Mouse (Mus musculus) forebrain, embryonic 10.5 days (tissue): Measurements from ENCODE around the gene Slc25a39. TPM values are rescaled to one million over a fixed set of nuclear protein-coding genes. Genes with fewer than 3 reads are reported as not detected.
"Not testable (repeated sequence)": the region's sequence is repeated elsewhere in the genome, so short reads cannot be mapped to it uniquely, and the experiment has no call there.

Experiments used
- DNase-seq: peaks from one replicate; pipeline ENCODE4 v3.0.0-alpha.2; 2017; ENCODE audit warnings: low spot score; ENCODE audit errors: extremely low spot score
- H3K27ac ChIP-seq: fragments of 300-500 bp; sonication (generic); 2 replicates; pipeline ENCODE4 v1.5.1; 2016; ENCODE audit warnings: mild to moderate bottlenecking
- H3K27me3 ChIP-seq: fragments of 300-500 bp; sonication (generic); 2 replicates; pipeline ENCODE4 v1.6.1; 2016; ENCODE audit warnings: mild to moderate bottlenecking; ENCODE audit not compliant: poor library complexity, severe bottlenecking
- H3K36me3 ChIP-seq: fragments of 300-500 bp; sonication (generic); replicated peaks from 2 replicates; pipeline ENCODE4 v1.6.1; 2016; ENCODE audit warnings: mild to moderate bottlenecking, moderate library complexity
- H3K4me1 ChIP-seq: fragments of 300-500 bp; sonication (generic); 2 replicates; pipeline ENCODE4 v1.6.1; 2016
- H3K4me3 ChIP-seq: fragments of 300-500 bp; sonication (generic); 2 replicates; pipeline ENCODE4 v1.5.1; 2016; ENCODE audit warnings: mild to moderate bottlenecking, moderate library complexity
- H3K9me3 ChIP-seq: fragments of 300-500 bp; sonication (generic); 2 replicates; pipeline ENCODE4 v1.6.1; 2016; ENCODE audit warnings: mild to moderate bottlenecking, moderate library complexity
- WGBS: fragments of 180-500 bp; shearing (Covaris S2); methylation state at CpG from one replicate; pipeline ENCODE4 v1.1.7; 2016; 5-methylcytosine and 5-hydroxymethylcytosine counted together
- polyA plus RNA-seq: library from polyadenylated mRNA; unstranded; fragments of >200 nt; fragmentation: Nextera tagmentation; extraction: Ambion mirVana; gene quantifications from 2 replicates; pipeline ENCODE4 v1.2.1, GENCODE M21; 2016

Slc25a39 gene
- polyA plus RNA-seq, 1 experiment from 2014 or later: 262 TPM

DNA sequence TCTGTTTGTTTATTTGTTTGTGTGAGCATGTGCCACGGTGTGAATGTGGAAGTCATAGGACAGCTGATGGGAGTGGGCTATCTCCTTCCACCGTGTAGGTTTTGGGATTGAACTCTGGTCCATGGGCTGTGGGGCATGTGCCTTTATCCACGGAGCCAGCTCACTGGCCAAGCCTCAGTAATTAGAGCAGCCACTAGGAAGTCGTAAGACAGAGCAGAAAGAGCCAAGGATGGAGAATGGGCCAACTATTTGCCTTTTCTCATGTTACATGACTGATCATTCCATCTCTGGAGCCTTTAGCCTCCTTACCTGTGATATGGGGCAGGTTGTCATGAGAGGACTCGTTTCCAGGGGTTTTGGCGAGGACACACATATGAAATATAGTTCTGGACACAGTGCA lies 11.5 kb downstream of the Slc25a39 start:
- Histone ChIP-seq H3K36me3 (peaks cover 7% of the 10 kb centered on the region; the same call in 1 of the 2 replicates), H3K27ac (no peak overlapping the region), H3K4me3 (no peak overlapping the region), H3K27me3 (peaks cover 76% of the 10 kb centered on the region), H3K9me3 (no peaks in the 10 kb centered on the region), H3K4me1 (peaks cover 65% of the 10 kb centered on the region)
- WGBS: 65% methylated on average over 6 of the region's 6 CpGs
- DNase-seq: no peak

DNA sequence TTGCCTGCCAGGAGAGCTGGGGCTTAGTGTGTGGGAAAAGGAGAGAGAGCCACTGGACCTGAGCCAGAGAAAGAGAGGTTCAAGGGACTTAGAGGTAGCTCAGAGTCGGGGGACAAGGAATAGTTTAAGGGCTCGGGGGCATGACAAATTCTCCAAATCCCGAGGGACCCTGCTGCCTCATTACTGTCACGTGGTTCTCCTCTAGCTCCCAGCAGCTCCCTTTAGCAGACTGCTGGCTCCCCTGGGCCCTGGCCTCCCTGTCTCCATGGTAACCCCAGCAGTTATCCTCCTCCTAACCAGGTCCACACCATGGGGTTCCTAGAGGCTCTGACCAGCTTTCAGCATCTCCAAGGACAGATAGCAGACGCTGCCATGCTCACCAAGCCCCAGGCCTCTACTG lies 12.5 kb downstream of the Slc25a39 start:
- no peaks in the 10 kb centered on the region for H3K9me3 ChIP-seq
- H3K36me3 ChIP-seq: no peaks in the 10 kb centered on the region; the same call in 1 of the 2 replicates
- H3K4me3 ChIP-seq: peak overlapping the region; percentile 68; the same call in 1 of the 2 replicates
- no peak for DNase-seq
- H3K4me1 ChIP-seq: peaks cover 60% of the 10 kb centered on the region
- H3K27me3 ChIP-seq: peaks cover 66% of the 10 kb centered on the region
- 5% methylated on average over 5 of the region's 5 CpGs for WGBS
- peak overlapping the region; percentile 61; the same call in 1 of the 2 replicates for H3K27ac ChIP-seq

DNA sequence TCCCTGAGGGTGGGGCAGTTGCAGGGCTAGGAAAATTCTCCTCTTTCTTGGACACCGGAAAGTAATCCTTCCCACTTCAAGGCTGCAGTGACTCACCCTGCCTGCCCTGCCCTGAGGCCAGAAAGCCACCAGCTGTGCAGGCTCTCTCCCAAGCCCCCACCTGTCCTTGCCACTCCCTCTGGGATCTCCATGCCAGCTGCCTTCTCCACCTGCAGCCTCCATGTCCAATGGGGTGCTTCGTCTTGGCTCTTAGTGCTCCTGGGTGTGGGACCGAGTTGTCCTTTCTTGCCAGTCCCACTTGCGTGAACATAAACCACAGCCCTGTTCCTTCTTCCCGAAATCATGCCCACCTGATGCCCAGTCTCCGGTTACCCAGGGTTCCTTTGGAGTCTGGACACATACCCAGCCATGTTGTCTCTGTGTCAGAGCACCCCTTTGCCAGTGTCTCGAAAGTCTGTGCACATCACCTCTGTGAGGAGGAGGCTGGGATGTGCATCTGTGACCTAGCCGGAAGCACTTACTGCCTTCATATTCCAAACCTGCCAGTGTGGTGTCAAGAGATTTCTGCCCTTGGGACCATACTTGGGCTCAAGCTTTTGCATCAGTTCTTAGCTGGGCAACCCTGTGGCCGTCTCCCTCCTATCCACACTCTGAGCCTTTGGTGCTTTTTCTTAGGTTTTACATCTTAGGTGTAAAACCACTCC lies 13.2 kb downstream of the Slc25a39 start:
- Histone ChIP-seq H3K9me3 (no peaks in the 10 kb centered on the region), H3K27ac (peak overlapping the region; percentile 78; the same call in 1 of the 2 replicates), H3K36me3 (no peaks in the 10 kb centered on the region), H3K27me3 (peaks cover 59% of the 10 kb centered on the region), H3K4me3 (peak overlapping the region; percentile 68), H3K4me1 (peaks cover 53% of the 10 kb centered on the region)
- WGBS: 80% methylated on average over 9 of the region's 9 CpGs
- DNase-seq: no peak

DNA sequence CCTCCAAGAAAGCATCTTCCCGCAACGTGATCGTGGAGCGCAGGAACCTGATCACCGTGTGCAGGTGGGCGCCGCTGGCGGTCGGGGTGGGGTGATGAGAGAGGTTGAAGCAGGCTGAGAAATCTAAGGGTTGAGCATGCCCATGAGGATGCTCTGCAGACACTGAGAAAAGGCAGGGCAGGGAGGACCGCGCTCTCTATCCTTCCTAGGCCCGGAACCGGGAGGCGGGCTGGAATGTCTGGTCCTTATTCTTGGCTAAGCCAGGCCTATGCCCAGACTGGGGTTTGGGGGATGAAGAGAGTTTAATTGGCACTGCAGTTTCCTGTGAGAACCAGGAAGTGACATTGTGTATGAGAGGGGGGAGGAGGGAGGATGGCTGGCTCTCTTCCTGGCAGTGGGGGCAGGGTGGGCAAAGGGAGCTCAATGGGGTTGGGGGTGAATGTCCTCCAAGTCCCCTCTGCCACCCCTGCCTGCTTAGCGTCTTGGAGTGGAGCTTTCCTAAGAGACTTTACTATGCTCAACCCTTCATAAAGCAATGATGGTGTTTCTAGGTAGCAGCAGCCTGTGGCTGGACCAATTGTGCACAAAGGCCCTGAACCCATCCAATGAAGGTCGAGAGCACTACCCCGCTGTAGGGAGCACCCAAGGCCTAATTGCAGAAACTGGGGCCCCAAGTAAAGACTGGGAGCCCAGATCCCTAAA lies 13.9 kb downstream of the Slc25a39 start:
- Histone ChIP-seq H3K27me3 (peaks cover 52% of the 10 kb centered on the region), H3K4me3 (peak overlapping the region; percentile 68), H3K27ac (peak overlapping the region; percentile 78), H3K4me1 (peaks cover 47% of the 10 kb centered on the region), H3K9me3 (no peaks in the 10 kb centered on the region), H3K36me3 (no peaks in the 10 kb centered on the region)
- DNase-seq: no peak
- 9% methylated on average over 17 of the region's 17 CpGs for WGBS

DNA sequence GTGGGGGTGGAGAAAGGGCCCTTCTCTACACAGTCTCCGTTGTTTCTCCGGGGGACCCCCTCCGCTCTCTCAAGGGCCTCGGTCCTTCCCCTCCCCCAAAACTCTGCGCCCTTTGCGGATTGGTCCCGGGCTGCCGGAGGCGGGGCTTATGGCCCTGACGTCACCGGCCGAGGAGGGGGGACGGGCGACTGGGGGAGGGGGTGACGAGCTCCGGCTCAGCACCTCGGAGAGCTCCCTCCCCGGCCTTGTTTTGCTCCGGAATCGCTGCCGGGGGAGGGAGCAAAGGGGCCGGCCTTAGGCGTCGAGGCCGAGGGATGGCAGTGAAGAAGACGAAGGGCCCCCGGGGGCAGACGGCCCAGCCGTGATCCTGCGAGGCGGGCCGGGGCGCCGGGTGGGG lies 14.5 kb downstream of the Slc25a39 start, which contains the start of gene Rundc3a:
Gene Rundc3a (plus strand): TSS at position 166 of the 397 bp plus-strand sequence.
- peak within 1 kb of the TSS; percentile 68 for H3K4me3 ChIP-seq
- WGBS: under 1% methylated on average over 33 of the region's 34 CpGs
- DNase-seq: peak; percentile 93

DNA sequence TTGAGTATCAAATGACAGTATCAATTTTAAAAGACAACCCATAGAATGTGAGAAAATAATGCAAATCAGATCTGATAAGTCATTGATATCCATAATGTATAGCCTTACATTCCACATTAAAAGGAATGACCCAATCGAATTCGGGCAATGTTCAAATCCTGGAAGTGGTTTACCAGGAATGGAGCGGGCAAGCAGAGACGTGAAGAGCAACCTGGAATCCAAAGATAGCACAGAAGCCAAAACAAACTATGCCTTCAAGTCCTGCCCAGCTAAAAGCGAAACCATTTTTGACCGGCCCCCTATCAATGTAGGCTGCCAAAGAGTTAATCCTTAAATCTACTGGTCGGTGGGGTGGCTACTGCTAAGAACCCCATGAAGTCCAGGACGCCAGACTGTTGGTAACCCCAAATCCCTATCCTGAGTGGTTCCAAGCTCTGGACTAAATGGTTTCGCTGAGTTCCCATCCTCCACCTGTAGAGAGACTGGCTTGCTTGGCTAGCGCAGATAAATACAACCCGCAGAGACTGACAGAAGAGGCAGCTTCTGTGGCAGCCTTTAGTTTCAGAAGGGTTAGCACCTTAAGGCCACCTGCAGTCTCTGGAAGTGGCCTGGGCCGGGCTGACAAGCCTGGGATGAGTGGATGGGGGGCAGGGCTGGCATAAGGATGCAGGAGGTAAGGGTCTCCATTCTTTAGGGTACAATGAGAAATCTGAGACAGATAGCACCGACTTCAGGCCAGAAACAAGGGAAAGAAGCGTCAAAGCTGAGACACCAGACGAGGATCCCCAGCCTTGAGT lies 15.1 kb downstream of the Slc25a39 start:
- Histone ChIP-seq H3K27me3 (peaks cover 40% of the 10 kb centered on the region), H3K4me3 (peak overlapping the region; percentile 68), H3K9me3 (no peaks in the 10 kb centered on the region), H3K36me3 (no peaks in the 10 kb centered on the region), H3K27ac (peak overlapping the region; percentile 78), H3K4me1 (peaks cover 47% of the 10 kb centered on the region)
- 19% methylated on average over 15 of the region's 15 CpGs for WGBS
- DNase-seq: no peak

More for the DNA sequence above, 14.5 kb downstream of the Slc25a39 start, which contains the start of gene Rundc3a:
- Histone ChIP-seq H3K27ac (peak within 1 kb of the TSS; percentile 78), H3K9me3 (no peaks in the 10 kb centered on the region), H3K36me3 (no peaks in the 10 kb centered on the region), H3K4me1 (peaks cover 47% of the 10 kb centered on the region), H3K27me3 (peaks cover 46% of the 10 kb centered on the region)

DNA sequence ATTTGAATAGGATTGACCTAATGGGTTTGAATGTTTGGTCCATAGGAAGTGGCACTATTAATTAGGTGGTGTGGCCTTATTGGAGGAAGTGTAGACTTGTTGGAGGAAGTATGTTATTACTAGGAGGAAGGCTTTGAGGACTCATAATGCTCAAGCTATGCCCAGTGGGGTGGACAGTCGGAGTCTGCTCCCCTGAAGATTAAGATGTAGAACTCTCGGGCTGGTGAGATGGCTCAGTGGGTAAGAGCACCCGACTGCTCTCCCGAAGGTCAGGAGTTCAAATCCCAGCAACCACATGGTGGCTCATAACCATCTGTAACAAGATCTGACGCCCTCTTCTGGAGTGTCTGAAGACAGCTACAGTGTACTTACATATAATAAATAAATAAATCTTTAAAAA lies 18.3 kb downstream of the Slc25a39 start:
- not testable (repeated sequence) for DNase-seq, H3K4me3 ChIP-seq, H3K27ac ChIP-seq, H3K27me3 ChIP-seq, H3K9me3 ChIP-seq, H3K36me3 ChIP-seq
- H3K4me1 ChIP-seq: peaks cover 21% of the 10 kb centered on the region
- 92% methylated on average over 4 of the region's 5 CpGs for WGBS

DNA sequence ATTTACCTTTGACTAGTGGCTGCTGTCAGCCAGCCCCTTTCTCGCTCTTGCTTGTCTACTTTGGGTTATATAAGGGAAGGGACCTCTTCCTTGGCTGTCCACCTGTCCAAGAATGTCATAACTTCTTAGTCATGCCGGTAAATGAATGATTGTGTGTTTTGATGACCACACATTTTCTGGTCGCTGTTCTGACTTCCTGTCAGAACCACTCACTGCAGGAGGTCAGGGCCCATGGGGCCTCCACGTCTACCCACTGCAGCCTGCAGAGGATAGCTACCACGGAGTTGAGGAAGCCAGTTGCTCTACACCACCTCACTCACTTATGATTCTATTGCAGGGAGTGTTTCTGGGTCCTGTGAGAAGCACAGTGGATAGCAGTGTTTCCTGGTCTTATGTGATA lies 21.6 kb downstream of the Slc25a39 start:
- no peak overlapping the region for H3K4me3 ChIP-seq
- no peaks in the 10 kb centered on the region for H3K36me3 ChIP-seq
- no peak for DNase-seq
- H3K9me3 ChIP-seq: no peaks in the 10 kb centered on the region
- H3K27me3 ChIP-seq: no peaks in the 10 kb centered on the region
- WGBS: 75% methylated on average over 5 of the region's 5 CpGs
- no peak overlapping the region for H3K27ac ChIP-seq
- 0 out of 2 replicates have a peak, but pooled peaks cover 3% of the 10 kb centered on the region for H3K4me1 ChIP-seq

DNA sequence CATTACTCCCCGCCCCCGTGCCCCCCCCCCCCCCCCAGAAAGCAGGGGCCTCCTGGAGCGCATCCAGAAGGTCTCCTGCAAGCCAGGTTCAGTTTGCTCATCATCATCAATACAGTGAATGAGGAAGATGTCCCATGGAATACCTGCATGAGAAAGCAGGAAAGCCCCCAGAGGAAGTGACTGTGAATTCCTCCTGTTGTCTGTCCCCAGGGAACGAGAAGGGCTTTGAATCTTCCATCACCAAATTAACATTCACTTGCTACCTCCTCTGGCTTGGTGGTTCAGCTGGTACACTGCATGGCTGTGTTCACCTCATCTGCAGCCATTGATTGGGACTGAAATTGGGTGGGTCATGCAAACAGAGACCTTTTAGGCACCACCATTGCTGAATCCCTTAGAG lies 22.7 kb downstream of the Slc25a39 start:
- Histone ChIP-seq H3K36me3 (no peaks in the 10 kb centered on the region), H3K4me1 (0 out of 2 replicates have a peak, but pooled peaks cover 3% of the 10 kb centered on the region), H3K9me3 (no peaks in the 10 kb centered on the region), H3K27me3 (no peaks in the 10 kb centered on the region), H3K27ac (no peak overlapping the region), H3K4me3 (no peak overlapping the region)
- 64% methylated on average over 4 of the region's 4 CpGs for WGBS
- DNase-seq: no peak

DNA sequence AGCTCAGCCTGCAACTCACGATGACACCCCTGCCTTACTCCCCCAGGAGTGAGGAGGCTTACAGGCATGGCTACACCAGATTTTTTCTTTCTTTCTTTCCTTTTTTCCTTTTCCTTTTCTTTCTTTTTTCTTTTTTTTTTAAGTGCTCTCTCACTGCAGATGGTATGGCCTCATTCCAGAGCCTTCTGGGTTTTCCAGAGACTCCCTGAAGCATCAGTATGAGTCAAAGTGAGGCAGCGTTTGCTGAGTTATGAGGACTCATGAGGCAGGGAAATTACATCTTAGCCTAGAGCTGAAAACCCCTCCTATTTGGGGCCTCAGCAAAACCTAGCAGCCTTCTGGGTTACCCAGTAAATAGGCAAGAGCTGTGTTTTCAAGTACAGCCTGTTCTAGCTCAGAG lies 23.3 kb downstream of the Slc25a39 start:
- no peaks in the 10 kb centered on the region for H3K9me3 ChIP-seq
- no peak overlapping the region for H3K4me3 ChIP-seq
- H3K27ac ChIP-seq: no peak overlapping the region
- 0 out of 2 replicates have a peak, but pooled peaks cover 3% of the 10 kb centered on the region for H3K4me1 ChIP-seq
- H3K27me3 ChIP-seq: no peaks in the 10 kb centered on the region
- 93% methylated on average over 2 of the region's 2 CpGs for WGBS
- no peaks in the 10 kb centered on the region for H3K36me3 ChIP-seq
- no peak for DNase-seq

DNA sequence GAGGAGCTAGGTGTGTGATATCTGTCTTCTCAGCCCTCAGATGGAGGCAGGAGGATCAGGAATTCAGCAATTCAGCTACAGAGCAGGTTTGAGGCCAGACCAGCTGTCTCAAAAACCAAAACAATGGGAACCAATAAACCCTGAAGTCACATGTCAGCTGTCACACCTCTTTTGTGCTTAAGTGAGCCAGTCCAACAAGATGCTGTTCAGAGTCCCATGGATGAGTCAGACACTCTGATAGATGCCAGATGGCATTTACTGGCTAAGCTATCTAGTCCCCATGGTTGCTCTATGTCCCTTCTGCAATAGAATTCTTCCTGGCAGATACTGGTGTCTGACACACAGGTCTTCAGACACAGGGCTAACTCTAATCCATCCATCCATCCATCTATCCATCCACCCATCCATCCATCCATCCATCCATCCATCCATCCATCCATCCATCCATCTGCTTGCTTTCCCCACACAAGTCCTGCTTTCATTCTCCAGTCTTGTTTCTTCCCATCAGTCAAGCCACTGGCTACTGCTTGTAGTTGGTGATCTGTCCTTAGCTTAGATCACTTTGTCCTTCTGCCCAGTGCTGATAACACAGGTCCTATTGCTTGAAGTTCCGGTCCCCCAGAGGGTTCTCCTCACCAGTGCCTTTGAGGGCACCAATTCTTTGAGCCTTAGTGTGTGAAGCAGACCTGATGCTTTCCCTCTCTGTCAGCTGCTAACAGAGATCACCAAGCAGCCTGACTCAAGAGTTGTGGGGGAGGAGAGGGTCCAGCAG lies 24.2 kb downstream of the Slc25a39 start:
- H3K4me3 ChIP-seq: no peak overlapping the region
- 76% methylated on average over 1 of the region's 1 CpGs for WGBS
- H3K27me3 ChIP-seq: no peaks in the 10 kb centered on the region
- no peak for DNase-seq
- no peak overlapping the region for H3K27ac ChIP-seq
- no peaks in the 10 kb centered on the region for H3K36me3 ChIP-seq
- H3K4me1 ChIP-seq: 0 out of 2 replicates have a peak, but pooled peaks cover 3% of the 10 kb centered on the region
- peaks cover 5% of the 10 kb centered on the region; the same call in 1 of the 2 replicates for H3K9me3 ChIP-seq

DNA sequence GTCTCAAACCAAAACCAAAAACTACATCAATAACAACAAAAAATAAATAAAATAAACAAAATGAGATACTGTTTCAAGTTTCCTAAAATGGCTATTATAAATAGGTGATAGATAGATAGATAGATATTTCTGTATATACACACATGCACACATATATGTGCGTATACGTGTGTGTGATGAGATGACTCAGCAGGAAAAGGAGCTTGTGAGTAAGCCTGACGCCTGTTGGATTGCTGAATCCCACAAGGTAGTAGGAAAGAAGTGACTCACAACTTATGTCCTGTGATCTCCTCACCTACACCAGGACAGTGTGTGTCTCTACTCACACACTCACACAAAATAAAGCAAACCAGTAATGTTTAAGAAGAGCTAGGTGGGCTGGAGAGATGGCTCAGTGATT lies 25.0 kb downstream of the Slc25a39 start:
- H3K4me1 ChIP-seq: 0 out of 2 replicates have a peak, but pooled peaks cover 3% of the 10 kb centered on the region
- H3K27ac ChIP-seq: no peak overlapping the region
- no peaks in the 10 kb centered on the region for H3K36me3 ChIP-seq
- H3K4me3 ChIP-seq: no peak overlapping the region
- H3K9me3 ChIP-seq: peaks cover 5% of the 10 kb centered on the region; the same call in 1 of the 2 replicates
- H3K27me3 ChIP-seq: no peaks in the 10 kb centered on the region
- DNase-seq: no peak
- 92% methylated on average over 3 of the region's 3 CpGs for WGBS
